ENCODE assay signal across 10 mouse cellular contexts in the genomic region with DNA sequence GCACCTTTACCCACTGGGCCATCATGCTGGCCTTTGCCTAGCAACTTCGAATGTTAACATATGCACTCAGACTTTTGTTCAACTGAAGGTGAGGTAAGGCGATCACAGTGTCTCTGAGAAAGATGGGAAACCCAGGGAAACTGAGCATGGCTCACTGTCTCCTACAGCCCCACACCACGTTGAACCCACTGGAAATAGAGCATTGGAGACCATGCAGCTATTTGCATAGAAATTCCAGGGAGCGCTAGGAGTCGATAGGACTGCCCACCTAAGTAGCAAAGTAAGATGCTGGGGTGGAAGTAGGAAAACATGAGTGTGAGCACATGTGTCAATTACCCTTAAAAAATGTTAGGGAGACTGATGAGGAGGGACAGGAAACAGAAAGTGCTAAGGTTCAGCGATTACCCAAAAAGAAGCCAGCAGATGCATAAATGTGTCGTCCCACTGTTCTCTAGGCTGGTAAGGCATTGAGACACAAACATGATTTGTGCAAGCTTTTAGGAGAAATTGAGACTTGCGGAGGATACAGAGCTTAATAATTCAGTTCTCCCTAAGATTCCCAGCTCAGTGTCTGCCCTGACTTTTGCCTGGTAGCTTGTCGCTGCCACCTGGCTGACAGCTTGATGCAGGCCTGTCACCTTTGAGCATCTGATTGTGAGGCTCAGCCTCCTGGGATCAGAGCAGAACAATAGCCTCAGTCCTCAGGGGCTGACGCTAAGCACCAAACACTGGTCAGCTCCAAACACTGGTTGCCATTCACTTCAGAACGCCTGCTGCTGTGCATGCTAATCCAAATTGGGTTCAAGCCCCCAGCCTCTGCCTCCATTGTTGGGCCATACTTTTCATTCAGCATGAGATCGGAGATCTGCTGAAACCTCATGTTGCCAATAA.
A peak's percentile ranks its signal among the peaks of the same experiment; 100 is the strongest.
DNase-seq lines count a peak whose midpoint lies in the region; ATAC-seq lines count a peak whose summit lies in the region.
"Had no signal": no experiment of that assay in that cellular context is flagged by ENCODE, and none has a peak within 500 bp of the region (broad histone marks: within the 10 kb centered on the region; RNA-seq: fewer than 3 reads in every experiment).

No protein-coding gene starts in this region.

- H3K9ac ChIP-seq in embryonic facial prominence, embryonic 14.5 days (ENCODE audit: low read depth, low read length) = no peak overlapping the region
- no peak overlapping the region for H3K9ac ChIP-seq in hindbrain, embryonic 15.5 days
- no peak overlapping the region for H3K9ac ChIP-seq in neural tube, embryonic 13.5 days
- H3K9ac ChIP-seq: kidney, embryonic 15.5 days; liver, embryonic 14.5 days had no signal

- H3K4me3 ChIP-seq in embryonic facial prominence, embryonic 14.5 days (ENCODE audit: low read depth, low read length) = no peak overlapping the region
- no peak overlapping the region for H3K4me3 ChIP-seq in hindbrain, embryonic 15.5 days
- H3K4me3 ChIP-seq in neural tube, embryonic 13.5 days = no peak overlapping the region
- H3K4me3 ChIP-seq: kidney, embryonic 15.5 days had no signal

- intact Hi-C loops in left cerebral cortex, postnatal 4 days (cut with DNase I) = no loop called here

- no peaks in the 10 kb centered on the region for H3K36me3 ChIP-seq in embryonic facial prominence, embryonic 14.5 days (ENCODE audit: control insufficient read depth, insufficient read depth, low read length)
- no peaks in the 10 kb centered on the region for H3K36me3 ChIP-seq in hindbrain, embryonic 15.5 days
- H3K36me3 ChIP-seq in neural tube, embryonic 13.5 days = no peaks in the 10 kb centered on the region
- H3K36me3 ChIP-seq: kidney, embryonic 15.5 days had no signal

- H3K27me3 ChIP-seq in embryonic facial prominence, embryonic 14.5 days (replicated peaks; ENCODE audit: control insufficient read depth, insufficient read depth, low read length) = no peaks in the 10 kb centered on the region
- no peaks in the 10 kb centered on the region for H3K27me3 ChIP-seq in hindbrain, embryonic 15.5 days
- no peaks in the 10 kb centered on the region for H3K27me3 ChIP-seq in neural tube, embryonic 13.5 days
- H3K27me3 ChIP-seq: kidney, embryonic 15.5 days had no signal

- peak; percentile 33 for DNase-seq in left cerebral cortex, postnatal 4 days
- no peak for DNase-seq in left cerebral cortex, adult 11 months (ENCODE audit: low spot score)
- DNase-seq in embryonic facial prominence, embryonic 14.5 days (ENCODE audit: low spot score) = peak; percentile 25
- no peak for DNase-seq in spleen, adult 18-20 months
- no peak for DNase-seq in kidney, adult 18-20 months

- no peak overlapping the region for H3K4me2 ChIP-seq in embryonic facial prominence, embryonic 14.5 days (ENCODE audit: low read depth, low read length)
- H3K4me2 ChIP-seq in hindbrain, embryonic 15.5 days = no peak overlapping the region
- no peak overlapping the region for H3K4me2 ChIP-seq in neural tube, embryonic 13.5 days
- H3K4me2 ChIP-seq: kidney, embryonic 15.5 days had no signal

- WGBS in embryonic facial prominence, embryonic 14.5 days = 44% methylated on average over 12 of the region's 12 CpGs
- 26% methylated on average over 12 of the region's 12 CpGs for WGBS in hindbrain, embryonic 15.5 days
- WGBS in neural tube, embryonic 13.5 days = 31% methylated on average over 12 of the region's 12 CpGs

- H3K27ac ChIP-seq in embryonic facial prominence, embryonic 14.5 days (replicated peaks; ENCODE audit: low read depth, low read length) = no peak overlapping the region
- peak overlapping the region; percentile 71 for H3K27ac ChIP-seq in hindbrain, embryonic 15.5 days (replicated peaks)
- peak overlapping the region; percentile 78 for H3K27ac ChIP-seq in neural tube, embryonic 13.5 days (replicated peaks)
- H3K27ac ChIP-seq: kidney, embryonic 15.5 days; liver, embryonic 14.5 days had no signal

- H3K4me1 ChIP-seq in embryonic facial prominence, embryonic 14.5 days (ENCODE audit: control insufficient read depth, insufficient read depth, low read length) = no peaks in the 10 kb centered on the region
- H3K4me1 ChIP-seq in hindbrain, embryonic 15.5 days (replicated peaks) = peaks cover 10% of the 10 kb centered on the region
- peaks cover 36% of the 10 kb centered on the region for H3K4me1 ChIP-seq in neural tube, embryonic 13.5 days (replicated peaks)

- H3K9me3 ChIP-seq in embryonic facial prominence, embryonic 14.5 days (ENCODE audit: control insufficient read depth, low read length) = peaks cover 10% of the 10 kb centered on the region; the same call in 1 of the 2 replicates
- H3K9me3 ChIP-seq in hindbrain, embryonic 15.5 days = no peaks in the 10 kb centered on the region
- no peaks in the 10 kb centered on the region for H3K9me3 ChIP-seq in neural tube, embryonic 13.5 days
- H3K9me3 ChIP-seq: kidney, embryonic 15.5 days had no signal

- no peak for ATAC-seq in embryonic facial prominence, embryonic 14.5 days (ENCODE audit: low read depth)
- peak; percentile 71; the same call in 1 of the 2 replicates for ATAC-seq in hindbrain, embryonic 15.5 days (ENCODE audit: low FRiP score, low read depth)
- ATAC-seq in neural tube, embryonic 13.5 days (ENCODE audit: low read depth) = peak; percentile 57; the same call in 1 of the 2 replicates
- ATAC-seq in granulocyte monocyte progenitor cell, adult 5-6 weeks (replicated peaks; ENCODE audit: poor library complexity, severe bottlenecking) = no peak

Comparison
In these comparisons a context has a peak if more than half of its experiments do, and no peak if none do; other contexts are left out.
1. DNase-seq: peak in left cerebral cortex, postnatal 4 days (single experiment) and embryonic facial prominence, embryonic 14.5 days (single experiment); none in left cerebral cortex, adult 11 months (single experiment), spleen, adult 18-20 months (0 of 2) and kidney, adult 18-20 months (single experiment).
2. ATAC-seq: peak in hindbrain, embryonic 15.5 days (single experiment) and neural tube, embryonic 13.5 days (single experiment); none in embryonic facial prominence, embryonic 14.5 days (single experiment) and granulocyte monocyte progenitor cell, adult 5-6 weeks (single experiment).